Mouse (Mus musculus) embryonic facial prominence, embryonic 10.5 days (tissue): ENCODE measurements around the gene Gp5. TPM values are rescaled to one million over a fixed set of nuclear protein-coding genes. Genes with fewer than 3 reads are reported as not detected.
"Not testable (repeated sequence)": the region's sequence is repeated elsewhere in the genome, so short reads cannot be mapped to it uniquely, and the experiment has no call there.

Source experiments
- DNase-seq: peaks from one replicate; pipeline ENCODE4 v3.0.0-alpha.2; 2017; ENCODE audit warnings: low spot score
- H3K27ac ChIP-seq: fragments of 300-500 bp; sonication (generic); replicated peaks from 2 replicates; pipeline ENCODE4 v1.5.1; 2016; ENCODE audit warnings: mild to moderate bottlenecking
- H3K27me3 ChIP-seq: fragments of 300-500 bp; sonication (generic); replicated peaks from 2 replicates; pipeline ENCODE4 v1.6.1; 2016; ENCODE audit warnings: low read depth, mild to moderate bottlenecking; ENCODE audit not compliant: poor library complexity, severe bottlenecking
- H3K36me3 ChIP-seq: fragments of 300-500 bp; sonication (generic); replicated peaks from 2 replicates; pipeline ENCODE4 v1.6.1; 2016; ENCODE audit warnings: mild to moderate bottlenecking, moderate library complexity
- H3K4me1 ChIP-seq: fragments of 300-500 bp; sonication (generic); 2 replicates; pipeline ENCODE4 v1.6.1; 2016
- H3K4me3 ChIP-seq: fragments of 300-500 bp; sonication (generic); 2 replicates; pipeline ENCODE4 v1.5.1; 2016; ENCODE audit warnings: mild to moderate bottlenecking, moderate library complexity
- H3K9me3 ChIP-seq: fragments of 300-500 bp; sonication (generic); 2 replicates; pipeline ENCODE4 v1.6.1; 2016; ENCODE audit warnings: mild to moderate bottlenecking
- WGBS: fragments of 180-500 bp; shearing (Covaris S2); methylation state at CpG from one replicate; pipeline ENCODE4 v1.1.7; 2016; 5-methylcytosine and 5-hydroxymethylcytosine counted together
- polyA plus RNA-seq: library from polyadenylated mRNA; unstranded; fragments of >200 nt; fragmentation: Nextera tagmentation; extraction: Ambion mirVana; gene quantifications from 2 replicates; pipeline ENCODE4 v1.2.1, GENCODE M21; 2016

Gene Gp5
- polyA plus RNA-seq = 0.93 and 2.0 TPM in 2 replicates

- peak within 1 kb of the TSS; percentile 72 for H3K4me3 ChIP-seq
- H3K27ac ChIP-seq = no peak within 1 kb of the TSS
- peaks cover 9% of the 10 kb centered on the region for H3K36me3 ChIP-seq
- no peak for DNase-seq
- H3K9me3 ChIP-seq = no peaks in the 10 kb centered on the region
- H3K4me1 ChIP-seq = peaks cover 19% of the 10 kb centered on the region
- H3K27me3 ChIP-seq = peaks cover 63% of the 10 kb centered on the region
Observed at GRCm38 (mm10) chr16:30310647-30311046, at the start of gene Gp5. Gene Gp5, minus strand, starts transcription at chr16:30310779.

DNA sequence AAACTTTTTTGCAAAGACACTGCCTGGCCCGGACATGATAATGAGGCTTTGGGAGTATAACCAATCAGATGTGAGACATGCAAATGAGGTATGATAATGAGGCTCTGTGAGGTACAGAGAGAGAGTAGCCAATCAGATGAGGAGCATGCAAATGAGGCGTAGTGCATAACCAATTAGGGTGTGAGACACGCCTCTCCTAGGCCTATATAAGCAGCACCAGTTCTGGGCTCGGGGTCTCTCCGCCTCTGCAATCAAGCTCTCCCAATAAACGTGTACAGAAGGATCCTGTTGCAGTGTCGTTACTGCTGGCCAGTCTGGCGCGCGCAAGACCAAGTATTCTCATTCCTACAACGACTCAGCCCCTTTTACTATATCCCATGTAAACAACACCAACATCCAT is 42.9 kb upstream of the Gp5 start:
- not testable (repeated sequence) for DNase-seq, H3K27ac ChIP-seq, H3K27me3 ChIP-seq, H3K4me1 ChIP-seq, H3K9me3 ChIP-seq, H3K4me3 ChIP-seq
- H3K36me3 ChIP-seq = peaks cover 80% of the 10 kb centered on the region
- 95% methylated on average over 11 of the region's 11 CpGs for WGBS

GRCm38 (mm10) chr16:30314236-30314635 is 3.7 kb upstream of the Gp5 start:
- Histone ChIP-seq H3K27me3 (peaks cover 30% of the 10 kb centered on the region), H3K4me3 (no peak overlapping the region), H3K27ac (no peak overlapping the region), H3K9me3 (no peaks in the 10 kb centered on the region), H3K4me1 (peaks cover 6% of the 10 kb centered on the region), H3K36me3 (peaks cover 32% of the 10 kb centered on the region)
- DNase-seq = no peak

DNA sequence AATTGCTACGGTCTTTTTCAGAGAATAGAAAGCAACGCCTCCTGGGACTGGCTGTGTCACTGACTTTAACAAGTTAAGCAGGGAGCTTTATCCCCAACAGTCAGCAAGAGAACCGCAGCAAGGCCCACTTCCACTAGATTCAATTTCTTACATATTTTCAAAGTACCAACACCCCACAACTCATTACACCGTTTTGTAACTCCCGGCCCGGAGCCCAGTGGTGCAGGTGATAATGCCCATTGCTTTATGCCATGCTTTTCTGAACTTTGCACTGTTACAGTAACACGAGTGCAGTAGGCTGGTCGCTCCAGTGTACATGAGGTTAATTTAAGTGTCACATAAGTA is 436 bp downstream of the Gp5 start:
- WGBS = 56% methylated on average over 8 of the region's 8 CpGs
- Histone ChIP-seq H3K9me3 (no peaks in the 10 kb centered on the region), H3K27me3 (peaks cover 63% of the 10 kb centered on the region), H3K4me3 (no peak overlapping the region), H3K36me3 (peaks cover 5% of the 10 kb centered on the region), H3K27ac (no peak overlapping the region), H3K4me1 (peaks cover 19% of the 10 kb centered on the region)
- no peak for DNase-seq

DNA sequence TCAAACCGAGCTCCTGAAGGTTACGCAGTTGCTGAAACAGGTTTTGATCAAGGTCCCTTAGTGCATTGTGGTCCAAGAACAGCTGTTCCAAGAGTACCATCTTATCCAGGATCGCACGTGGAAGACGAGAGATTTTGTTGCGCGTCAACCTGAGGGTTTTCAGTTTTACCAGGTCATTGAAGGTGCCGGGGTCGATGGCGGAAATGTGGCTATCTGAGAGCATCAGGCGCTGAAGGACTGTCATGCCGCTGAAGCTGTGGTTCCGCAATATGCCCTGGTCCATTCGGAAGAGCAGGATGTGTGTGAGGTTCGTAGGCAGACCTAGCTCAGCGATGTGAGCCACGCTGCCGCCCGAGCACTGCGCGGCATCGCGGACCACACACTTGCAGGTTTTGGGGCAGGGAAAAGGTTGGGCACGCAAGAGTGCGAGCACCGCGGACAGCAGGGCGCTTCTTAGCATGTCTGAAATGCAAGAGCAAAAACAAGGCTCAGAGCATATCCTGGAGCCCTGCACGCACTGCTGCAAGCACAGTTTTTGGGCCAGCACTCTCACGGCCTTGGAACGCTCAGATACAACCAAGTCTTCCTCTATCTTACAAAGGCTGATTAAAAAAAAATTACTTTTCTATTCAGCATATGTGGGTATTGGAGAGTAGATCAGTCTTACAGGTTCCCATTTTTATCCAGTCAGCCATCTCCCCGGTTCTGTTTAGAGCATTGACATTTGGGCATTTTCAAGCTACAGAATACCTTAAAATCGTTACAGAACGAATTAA is 996 bp downstream of the Gp5 start:
- H3K9me3 ChIP-seq = no peaks in the 10 kb centered on the region
- H3K36me3 ChIP-seq = no peaks in the 10 kb centered on the region; the same call in 1 of the 2 replicates
- WGBS = 3% methylated on average over 34 of the region's 34 CpGs
- no peak overlapping the region for H3K27ac ChIP-seq
- peaks cover 66% of the 10 kb centered on the region for H3K27me3 ChIP-seq
- peaks cover 19% of the 10 kb centered on the region for H3K4me1 ChIP-seq
- peak; percentile 53 for DNase-seq
- peak overlapping the region; percentile 72 for H3K4me3 ChIP-seq

DNA sequence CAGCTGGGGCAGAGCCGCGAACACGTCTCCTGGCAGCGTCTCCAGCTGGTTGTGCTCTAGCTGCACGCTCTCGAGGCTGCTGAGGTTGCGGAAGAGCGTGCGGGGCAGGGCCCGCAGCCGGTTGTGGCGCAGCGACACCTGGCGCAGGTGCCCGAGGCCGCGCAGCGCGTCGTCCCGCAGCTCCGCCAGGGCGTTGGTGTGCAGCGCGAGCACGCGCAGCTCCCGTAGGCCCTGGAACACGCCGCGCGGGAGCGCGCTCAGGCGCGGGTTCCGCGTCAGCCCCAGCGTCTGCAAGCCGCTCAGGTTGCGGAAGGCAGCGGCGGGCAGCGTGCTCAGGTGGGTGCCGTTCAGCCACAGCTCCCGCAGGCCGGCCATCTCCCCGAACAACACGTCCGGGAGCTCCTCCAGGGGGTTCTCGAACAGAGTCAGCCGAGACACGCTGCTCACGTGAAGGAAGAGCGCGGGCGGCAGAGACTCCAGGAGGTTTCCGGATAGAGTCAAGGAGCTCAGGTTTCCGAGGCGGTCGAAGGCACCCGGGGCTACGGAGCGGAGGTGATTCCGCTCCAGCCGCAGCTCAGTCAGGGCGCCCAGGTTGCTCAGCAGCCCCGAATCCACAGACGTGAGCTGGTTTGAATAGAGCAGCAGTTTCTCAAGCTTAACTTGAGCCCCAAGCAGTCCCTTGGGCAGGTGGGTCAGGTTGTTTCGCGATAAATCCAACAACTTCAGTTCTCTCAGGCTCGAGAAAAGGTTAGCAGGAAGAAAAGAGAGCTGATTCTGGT is 1.8 kb downstream of the Gp5 start:
- Histone ChIP-seq H3K27me3 (peaks cover 74% of the 10 kb centered on the region), H3K4me3 (peak overlapping the region; percentile 72), H3K27ac (peak overlapping the region; percentile 55; the same call in 1 of the 2 replicates), H3K36me3 (no peaks in the 10 kb centered on the region; the same call in 1 of the 2 replicates), H3K9me3 (no peaks in the 10 kb centered on the region), H3K4me1 (peaks cover 19% of the 10 kb centered on the region)
- DNase-seq = peak; percentile 71
- WGBS = under 1% methylated on average over 72 of the region's 72 CpGs

GRCm38 (mm10) chr16:30307961-30308615 is 2.5 kb downstream of the Gp5 start:
- peaks cover 81% of the 10 kb centered on the region for H3K27me3 ChIP-seq
- no peak for DNase-seq
- 14% methylated on average over 29 of the region's 29 CpGs for WGBS

DNA sequence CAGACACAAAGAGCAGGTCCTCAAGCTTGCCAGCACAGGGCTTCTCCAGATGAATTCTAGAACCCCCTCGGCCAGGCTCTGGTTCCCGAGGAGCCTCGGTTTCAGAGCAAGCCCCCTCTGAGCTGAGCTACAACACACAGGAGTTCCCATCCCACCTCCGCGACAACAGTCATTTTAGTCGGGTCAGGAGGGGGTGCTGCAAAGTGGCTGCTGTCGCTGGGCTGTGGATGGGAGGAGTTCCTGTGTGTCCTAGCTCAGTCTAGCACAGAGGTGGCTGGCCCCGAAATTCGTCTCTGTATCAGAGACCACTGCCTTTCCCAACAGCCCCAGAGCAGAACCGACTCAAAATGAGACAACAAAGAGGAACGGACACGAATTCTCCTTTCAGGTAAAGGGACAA is 3.3 kb downstream of the Gp5 start:
- Histone ChIP-seq H3K4me3 (no peak overlapping the region), H3K36me3 (no peaks in the 10 kb centered on the region; the same call in 1 of the 2 replicates), H3K27ac (no peak overlapping the region), H3K27me3 (peaks cover 87% of the 10 kb centered on the region), H3K9me3 (no peaks in the 10 kb centered on the region), H3K4me1 (peaks cover 19% of the 10 kb centered on the region)
- no peak for DNase-seq
- WGBS = 54% methylated on average over 12 of the region's 12 CpGs

More at GRCm38 (mm10) chr16:30307961-30308615, 2.5 kb downstream of the Gp5 start:
- H3K4me3 ChIP-seq = peak overlapping the region; percentile 72
- peaks cover 19% of the 10 kb centered on the region for H3K4me1 ChIP-seq
- no peaks in the 10 kb centered on the region for H3K9me3 ChIP-seq
- H3K36me3 ChIP-seq = no peaks in the 10 kb centered on the region; the same call in 1 of the 2 replicates
- peak overlapping the region; percentile 55; the same call in 1 of the 2 replicates for H3K27ac ChIP-seq

DNA sequence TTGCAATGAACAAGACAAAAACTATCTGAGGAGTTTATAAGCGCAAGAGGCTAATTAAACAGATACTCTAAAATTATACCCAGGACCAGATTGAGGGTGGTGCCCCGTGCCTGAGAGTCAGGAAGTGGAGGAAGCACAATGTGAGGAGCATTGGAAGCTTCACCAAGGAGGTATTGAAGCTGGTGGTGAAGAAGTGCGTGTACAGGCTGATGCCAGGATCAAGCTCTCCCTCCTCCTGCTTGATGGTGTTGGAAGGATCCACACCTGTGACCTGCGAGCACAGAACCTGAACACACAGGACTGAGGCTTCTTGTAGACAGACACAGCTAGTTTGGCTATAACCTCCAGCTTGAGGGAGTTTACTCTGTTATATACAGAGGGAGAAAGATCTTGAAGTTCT is 4.5 kb downstream of the Gp5 start:
- H3K27me3 ChIP-seq = peaks cover 77% of the 10 kb centered on the region
- H3K9me3 ChIP-seq = no peaks in the 10 kb centered on the region
- peaks cover 19% of the 10 kb centered on the region for H3K4me1 ChIP-seq
- DNase-seq = no peak
- H3K36me3 ChIP-seq = no peaks in the 10 kb centered on the region
- no peak overlapping the region for H3K27ac ChIP-seq
- no peak overlapping the region for H3K4me3 ChIP-seq
- 86% methylated on average over 4 of the region's 4 CpGs for WGBS

DNA sequence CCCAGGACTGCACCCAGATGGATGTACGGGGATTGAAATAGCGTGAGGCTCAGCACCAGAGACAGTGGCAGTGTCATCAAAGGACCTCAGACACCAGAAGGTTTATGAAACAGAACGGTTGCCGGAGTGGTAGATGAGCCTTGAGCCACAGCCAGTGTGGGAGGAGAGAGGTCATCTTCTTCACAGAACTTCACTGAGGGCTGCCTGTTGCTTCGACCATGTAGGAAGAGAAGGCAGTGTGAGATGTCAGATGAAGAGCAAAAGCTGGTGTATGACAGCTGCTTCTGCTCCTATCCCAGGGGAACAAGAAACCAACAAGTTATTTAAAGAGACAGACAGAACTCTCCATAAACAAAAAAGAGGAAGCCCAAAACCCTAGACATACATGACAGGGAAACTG is 6.3 kb downstream of the Gp5 start:
- DNase-seq = no peak
- H3K36me3 ChIP-seq = no peaks in the 10 kb centered on the region
- H3K27ac ChIP-seq = no peak overlapping the region
- WGBS = 81% methylated on average over 5 of the region's 5 CpGs
- no peak overlapping the region for H3K4me3 ChIP-seq
- no peaks in the 10 kb centered on the region for H3K9me3 ChIP-seq
- H3K4me1 ChIP-seq = peaks cover 13% of the 10 kb centered on the region
- H3K27me3 ChIP-seq = peaks cover 58% of the 10 kb centered on the region

GRCm38 (mm10) chr16:30303411-30303810 is 7.2 kb downstream of the Gp5 start:
- Histone ChIP-seq H3K27me3 (peaks cover 50% of the 10 kb centered on the region), H3K36me3 (no peaks in the 10 kb centered on the region), H3K9me3 (no peaks in the 10 kb centered on the region), H3K4me1 (peaks cover 5% of the 10 kb centered on the region), H3K27ac (no peak overlapping the region), H3K4me3 (no peak overlapping the region)
- DNase-seq = no peak
- WGBS = 79% methylated on average over 2 of the region's 2 CpGs

DNA sequence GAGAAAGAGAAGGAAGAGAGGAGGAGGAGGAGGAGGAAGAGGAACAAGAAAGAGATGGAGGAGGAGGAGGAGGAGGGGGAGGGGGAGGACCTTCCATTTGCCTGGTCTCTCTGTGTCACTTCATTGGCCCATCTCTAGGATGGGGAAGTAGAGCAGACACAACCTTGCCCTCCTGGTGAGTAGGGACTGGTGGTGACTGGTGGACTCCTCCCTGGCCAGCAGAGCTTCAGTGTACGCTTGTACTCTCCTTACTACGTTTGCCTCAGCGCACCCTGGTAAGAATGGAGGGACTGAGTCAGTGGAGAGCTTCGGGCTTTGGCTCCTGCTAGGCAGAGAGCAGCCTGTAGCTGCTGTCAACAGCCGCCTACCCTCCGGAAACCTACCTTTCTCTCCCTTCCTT is 7.9 kb downstream of the Gp5 start:
- H3K27ac ChIP-seq = no peak overlapping the region
- no peak overlapping the region for H3K4me3 ChIP-seq
- whole genome bisulfite sequencing = 89% methylated on average over 6 of the region's 6 CpGs
- H3K27me3 ChIP-seq = peaks cover 43% of the 10 kb centered on the region
- H3K9me3 ChIP-seq = no peaks in the 10 kb centered on the region
- H3K4me1 ChIP-seq = no peaks in the 10 kb centered on the region
- no peaks in the 10 kb centered on the region for H3K36me3 ChIP-seq
- DNase-seq = no peak
